Mouse (Mus musculus) hindlimb bud, embryonic 11.5 days (tissue): Measurements from ENCODE around the gene Ltk.
"Not testable (repeated sequence)": the region's sequence is repeated elsewhere in the genome, so short reads cannot be mapped to it uniquely, and the experiment has no call there.

Experiments used
- DNase-seq: peaks from one replicate; pipeline ENCODE4 v3.0.0-alpha.2; 2012; ENCODE audit warnings: low read depth, low spot score; ENCODE audit errors: extremely low spot score

Gene Ltk

GRCm38 (mm10) chr2:119758844-119759835 lies 1.1 kb downstream of the Ltk start:
- DNase-seq, result no peak

- DNase-seq, result no peak
Observed at GRCm38 (mm10) chr2:119758101-119758843, 2.0 kb downstream of the Ltk start.

GRCm38 (mm10) chr2:119757601-119758100 lies 2.6 kb downstream of the Ltk start:
- no peak for DNase-seq

- no peak for DNase-seq
Observed at GRCm38 (mm10) chr2:119749260-119749659, 11.0 kb downstream of the Ltk start.

- DNase-seq, result no peak
Observed at GRCm38 (mm10) chr2:119747554-119747953, 12.7 kb downstream of the Ltk start.

GRCm38 (mm10) chr2:119745281-119745680 lies 14.9 kb downstream of the Ltk start:
- DNase-seq, result no peak

GRCm38 (mm10) chr2:119744163-119745111 lies 15.8 kb downstream of the Ltk start:
- no peak for DNase-seq

- no peak for DNase-seq
Observed at GRCm38 (mm10) chr2:119743808-119744162, 16.4 kb downstream of the Ltk start.

GRCm38 (mm10) chr2:119743176-119743807 lies 16.9 kb downstream of the Ltk start:
- DNase-seq, result no peak

GRCm38 (mm10) chr2:119742461-119743175 lies 17.6 kb downstream of the Ltk start:
- no peak for DNase-seq

- DNase-seq, result no peak
Observed at GRCm38 (mm10) chr2:119741581-119742411, 18.4 kb downstream of the Ltk start, which contains the start of gene Itpka. TSS of gene Itpka (plus strand) at chr2:119742337.

GRCm38 (mm10) chr2:119740567-119740966 lies 19.7 kb downstream of the Ltk start:
- no peak for DNase-seq

- DNase-seq, result no peak
Observed at GRCm38 (mm10) chr2:119737124-119737523, 23.1 kb downstream of the Ltk start.

GRCm38 (mm10) chr2:119730735-119731134 lies 29.5 kb downstream of the Ltk start:
- no peak for DNase-seq

GRCm38 (mm10) chr2:119727762-119728416 lies 32.3 kb downstream of the Ltk start:
- DNase-seq, result no peak

- DNase-seq, result no peak
Observed at GRCm38 (mm10) chr2:119721070-119721469, 39.2 kb downstream of the Ltk start.

- DNase-seq, result not testable (repeated sequence)
Observed at GRCm38 (mm10) chr2:119715868-119716267, 44.4 kb downstream of the Ltk start.

- DNase-seq, result no peak
Observed at GRCm38 (mm10) chr2:119710011-119710410, 50.2 kb downstream of the Ltk start.
